Mouse (Mus musculus) retina, embryonic 14.5 days (tissue): ENCODE measurements at regions not wholly inside any gene's neighbourhood (a gene's known extent, or its start where the extent isn't known, plus 50 kb on each side); places are given as distances from the start of the nearest gene placed in this dataset.

Source experiments
- DNase-seq: peaks from one replicate; pipeline ENCODE4 v3.0.0-alpha.2; 2015; ENCODE audit warnings: low spot score

DNA sequence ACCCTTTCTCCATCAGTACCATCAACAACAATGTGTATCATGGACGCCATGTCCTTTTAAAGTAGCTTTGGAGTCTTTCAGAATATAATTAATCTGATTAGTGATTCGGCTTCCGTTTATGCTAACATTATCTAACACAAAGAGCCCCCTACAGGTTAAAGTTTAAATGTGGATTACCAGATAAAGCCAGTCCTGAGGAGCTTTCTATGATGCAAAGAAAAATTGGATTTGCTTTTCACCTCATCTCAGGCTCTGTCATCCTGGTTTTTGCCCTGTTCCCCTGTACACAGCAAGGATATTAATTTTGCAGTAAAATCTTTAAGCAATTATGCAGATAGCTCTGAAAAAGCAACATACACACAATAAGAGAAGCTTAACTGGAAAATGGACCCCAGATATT is 412.7 kb upstream of the Tbc1d2b start:
- peak; percentile 69 for DNase-seq

DNA sequence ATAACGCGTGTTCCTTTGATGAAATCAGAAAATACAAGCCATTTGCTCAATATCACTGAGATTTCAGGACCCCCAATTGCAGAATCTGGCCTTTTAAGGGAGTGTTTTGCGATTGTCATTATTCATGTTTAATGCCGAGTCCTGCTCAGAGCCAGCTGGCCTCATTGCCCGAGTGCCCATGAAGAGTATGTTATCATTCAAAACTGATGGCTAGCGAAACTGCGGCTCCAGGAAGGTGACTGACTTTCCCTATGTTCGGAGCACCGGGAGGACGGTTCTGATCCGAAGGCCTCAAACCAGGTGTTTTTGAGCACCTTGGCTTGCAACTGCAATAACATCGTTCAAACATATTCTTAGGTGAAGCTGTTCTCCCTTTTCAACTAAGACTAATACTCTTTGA is 419.5 kb upstream of the Tbc1d2b start:
- DNase-seq = no peak

DNA sequence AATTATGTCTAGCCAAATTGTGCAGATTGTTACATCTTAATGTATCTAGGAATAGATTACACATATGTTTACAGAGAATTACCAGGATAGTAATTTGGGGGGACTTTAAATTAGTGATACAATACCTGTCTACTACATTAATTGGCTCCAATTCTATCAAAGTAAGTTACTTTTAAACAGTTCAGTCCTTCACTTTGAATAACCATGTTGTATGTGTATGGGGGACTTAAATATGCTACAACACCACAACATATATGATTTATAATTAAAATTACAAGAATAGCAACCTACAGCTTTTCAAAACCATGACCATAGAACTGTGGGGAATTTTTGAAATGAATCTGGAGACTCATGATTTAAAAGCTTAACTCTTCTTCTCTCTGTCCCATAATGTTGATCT is 420.5 kb upstream of the Tbc1d2b start:
- DNase-seq = no peak

DNA sequence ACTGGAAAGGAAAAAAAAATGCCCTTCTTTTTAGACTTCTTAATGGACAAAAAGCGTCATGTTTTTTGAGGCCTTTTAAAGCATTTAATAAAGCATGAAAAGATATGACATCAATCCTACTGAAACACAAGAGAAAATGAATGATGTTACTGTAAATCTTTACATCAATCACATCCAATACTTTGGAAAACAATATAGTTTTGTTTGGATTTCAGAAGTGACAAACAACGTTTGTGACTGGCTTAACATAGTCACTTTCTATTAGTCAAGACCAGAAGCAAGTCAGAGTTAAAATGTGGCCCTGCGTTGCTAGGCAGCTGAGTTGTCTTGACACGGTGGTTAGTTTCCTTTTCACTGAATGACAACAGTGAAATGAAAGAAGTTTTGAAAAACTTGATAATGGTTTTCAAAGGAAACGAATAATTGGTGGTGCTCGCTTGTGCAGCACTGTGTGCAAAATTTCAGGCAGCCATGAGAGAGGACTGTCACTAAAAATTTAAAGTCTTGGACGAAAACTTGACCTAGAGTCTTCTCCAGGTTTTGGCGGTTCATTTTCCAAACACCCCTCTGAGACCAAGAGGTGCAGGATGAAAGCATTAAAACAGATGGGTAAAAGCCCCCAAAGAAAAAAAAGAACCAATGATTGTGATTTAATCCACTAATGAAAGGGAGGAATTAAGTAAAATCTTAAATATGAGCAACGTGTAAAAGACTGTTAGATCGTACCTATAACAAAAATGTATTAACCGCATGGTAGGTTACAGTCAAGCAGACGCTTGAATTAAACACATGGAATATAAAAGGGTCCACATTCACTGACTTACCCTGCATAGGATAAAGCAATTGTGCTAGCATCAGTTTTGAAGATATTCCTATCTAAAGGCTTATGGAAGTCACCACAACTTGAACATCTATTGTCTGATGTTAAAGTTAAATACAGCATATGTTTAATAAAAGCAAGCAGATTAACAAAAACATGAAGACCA is 421.4 kb upstream of the Tbc1d2b start:
- peak; percentile 68 for DNase-seq

DNA sequence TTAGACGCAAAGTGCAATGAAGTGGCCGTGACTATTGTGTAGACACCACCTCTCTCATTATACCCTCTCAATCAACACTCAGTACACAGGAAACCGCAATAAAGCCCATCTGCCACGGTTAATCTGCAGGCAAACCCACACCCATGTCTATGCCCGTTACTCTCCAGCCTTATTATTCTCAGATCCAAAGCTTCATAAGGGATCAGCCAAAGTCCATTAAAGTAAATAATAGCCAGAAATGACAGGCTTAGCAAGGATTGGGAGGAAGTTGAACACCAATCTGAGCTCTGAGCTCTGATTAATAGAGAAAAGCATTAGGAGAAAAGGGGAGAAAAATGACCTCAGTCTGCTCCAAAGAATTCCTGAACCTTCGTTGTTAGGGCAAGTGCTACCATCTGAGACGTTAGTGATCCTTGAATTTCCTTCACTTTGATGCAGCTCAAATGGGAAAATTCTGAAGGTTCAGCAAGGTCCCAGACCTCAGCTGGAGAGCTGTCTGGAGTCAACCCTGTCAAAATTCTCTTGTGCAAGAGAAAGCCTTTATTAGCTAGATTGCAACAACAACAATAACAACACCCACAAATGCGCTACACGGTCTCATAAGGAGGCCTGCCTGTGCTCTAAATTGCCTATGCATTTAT is 422.5 kb upstream of the Tbc1d2b start:
- DNase-seq = peak; percentile 72

DNA sequence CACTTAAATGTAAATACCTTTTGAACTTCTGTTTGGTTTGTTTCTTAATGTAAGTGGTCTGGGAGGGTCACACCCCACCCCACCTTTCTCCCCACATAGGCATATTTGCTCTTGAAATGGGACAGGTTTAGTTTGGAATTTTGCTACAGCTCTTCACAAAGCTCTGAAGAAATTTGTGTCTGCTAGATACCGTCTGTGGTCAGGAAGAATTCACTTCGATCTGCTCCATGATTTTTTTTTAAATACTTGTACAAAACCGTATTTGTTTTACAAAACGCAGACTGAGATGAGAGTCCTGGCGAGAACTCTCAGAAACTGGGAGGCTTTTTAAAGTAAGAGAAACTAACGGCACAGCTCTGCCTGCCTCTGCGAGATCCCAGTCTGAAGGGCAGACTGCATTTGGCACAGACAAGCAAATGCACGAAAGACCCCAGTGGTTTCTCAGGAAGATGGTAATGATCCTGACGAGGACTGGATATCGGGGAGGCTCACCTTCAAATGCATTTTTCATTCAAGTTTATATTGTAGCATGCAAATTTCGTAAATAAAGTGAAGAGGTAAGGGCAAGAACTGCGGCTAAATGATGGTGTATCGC is 423.5 kb upstream of the Tbc1d2b start:
- DNase-seq = peak; percentile 30

DNA sequence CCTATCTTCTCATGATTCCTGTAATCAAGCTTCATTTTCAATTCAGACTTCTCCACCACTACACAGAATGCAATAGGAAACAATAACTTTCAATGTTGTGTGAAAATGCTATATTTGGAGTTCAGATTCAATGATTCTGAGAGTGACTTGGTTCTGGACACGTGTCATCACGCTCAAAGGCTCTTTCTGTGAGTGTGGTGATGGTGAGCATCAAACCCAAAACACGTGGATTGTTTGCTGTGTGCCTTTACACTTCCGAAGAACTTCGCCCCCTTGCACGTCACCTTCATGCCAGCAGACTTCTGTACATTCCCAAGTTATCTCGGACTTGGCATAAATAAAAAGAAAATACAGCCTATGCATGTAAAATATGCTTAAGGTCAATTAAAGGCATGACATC is 425.1 kb upstream of the Tbc1d2b start:
- DNase-seq = no peak

DNA sequence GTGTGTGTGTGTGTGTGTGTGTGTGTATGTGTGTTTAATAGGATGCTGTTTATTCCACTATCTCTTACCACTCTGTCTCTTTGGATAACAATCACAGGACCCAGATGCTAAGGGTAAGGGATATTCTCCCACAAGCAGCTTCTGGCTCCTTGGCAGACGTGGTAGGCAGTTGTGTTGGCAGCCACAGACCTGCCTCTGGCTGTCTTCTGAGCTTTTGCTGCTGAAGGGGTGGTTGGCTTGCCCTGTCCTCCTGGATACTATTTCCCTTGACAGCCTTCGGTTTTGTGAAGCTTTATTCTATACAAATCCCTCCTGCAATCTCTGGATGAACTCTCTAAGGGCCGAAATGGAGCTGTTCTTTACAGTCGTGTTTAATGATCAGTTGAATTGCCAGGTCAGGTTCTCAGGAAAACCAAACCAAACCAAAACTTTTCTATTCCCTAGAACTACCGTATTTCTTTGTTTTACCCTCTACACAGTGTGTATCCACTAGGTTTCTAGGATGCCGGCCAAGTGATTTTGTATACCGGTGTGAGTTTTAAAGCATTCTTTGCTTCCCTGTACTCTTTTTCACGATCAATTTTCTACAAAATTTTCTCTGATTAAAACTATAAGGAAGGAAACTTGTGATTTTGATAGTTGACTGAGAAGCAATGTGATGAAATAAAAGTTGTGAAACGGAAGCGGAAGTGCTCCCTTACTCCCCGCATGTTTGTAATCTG is 426.8 kb upstream of the Tbc1d2b start:
- DNase-seq = peak; percentile 49

DNA sequence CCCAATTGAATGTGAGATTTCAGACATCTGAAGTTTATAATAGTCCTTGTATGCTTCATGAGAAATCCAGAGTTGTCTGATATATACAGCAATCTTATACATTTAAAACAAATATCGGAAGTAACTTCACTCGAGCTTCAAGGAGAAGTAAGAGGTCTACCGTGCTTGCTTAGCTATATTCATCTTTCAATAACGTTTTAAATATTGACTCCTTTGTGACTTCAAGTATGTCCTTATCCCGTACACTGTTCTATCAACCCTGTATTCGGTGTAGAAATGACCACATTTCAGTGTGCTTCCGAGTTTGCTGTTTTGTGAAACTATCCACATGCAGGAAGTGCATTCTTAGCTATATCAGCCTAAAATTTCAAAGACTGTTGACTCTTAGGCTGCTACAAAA is 427.8 kb upstream of the Tbc1d2b start:
- no peak for DNase-seq

DNA sequence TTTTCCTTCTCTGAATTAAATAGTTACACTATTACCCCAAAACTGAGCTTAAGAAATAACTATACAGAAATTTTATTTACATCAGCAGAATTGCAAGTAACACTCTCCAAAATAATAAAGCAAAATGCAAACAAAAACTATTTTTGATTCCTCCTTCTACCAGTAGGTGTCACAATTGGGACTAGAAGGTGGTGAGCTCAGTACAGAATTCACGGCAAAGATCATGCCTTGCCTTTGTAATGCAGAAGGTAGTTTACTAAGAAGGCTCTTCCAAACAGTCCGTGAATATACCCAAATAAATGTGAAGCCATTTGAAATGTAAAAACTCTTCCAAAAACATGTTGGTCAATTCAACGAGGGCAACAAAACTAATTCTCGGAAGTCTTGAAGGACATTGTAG is 428.5 kb upstream of the Tbc1d2b start:
- peak; percentile 85 for DNase-seq

DNA sequence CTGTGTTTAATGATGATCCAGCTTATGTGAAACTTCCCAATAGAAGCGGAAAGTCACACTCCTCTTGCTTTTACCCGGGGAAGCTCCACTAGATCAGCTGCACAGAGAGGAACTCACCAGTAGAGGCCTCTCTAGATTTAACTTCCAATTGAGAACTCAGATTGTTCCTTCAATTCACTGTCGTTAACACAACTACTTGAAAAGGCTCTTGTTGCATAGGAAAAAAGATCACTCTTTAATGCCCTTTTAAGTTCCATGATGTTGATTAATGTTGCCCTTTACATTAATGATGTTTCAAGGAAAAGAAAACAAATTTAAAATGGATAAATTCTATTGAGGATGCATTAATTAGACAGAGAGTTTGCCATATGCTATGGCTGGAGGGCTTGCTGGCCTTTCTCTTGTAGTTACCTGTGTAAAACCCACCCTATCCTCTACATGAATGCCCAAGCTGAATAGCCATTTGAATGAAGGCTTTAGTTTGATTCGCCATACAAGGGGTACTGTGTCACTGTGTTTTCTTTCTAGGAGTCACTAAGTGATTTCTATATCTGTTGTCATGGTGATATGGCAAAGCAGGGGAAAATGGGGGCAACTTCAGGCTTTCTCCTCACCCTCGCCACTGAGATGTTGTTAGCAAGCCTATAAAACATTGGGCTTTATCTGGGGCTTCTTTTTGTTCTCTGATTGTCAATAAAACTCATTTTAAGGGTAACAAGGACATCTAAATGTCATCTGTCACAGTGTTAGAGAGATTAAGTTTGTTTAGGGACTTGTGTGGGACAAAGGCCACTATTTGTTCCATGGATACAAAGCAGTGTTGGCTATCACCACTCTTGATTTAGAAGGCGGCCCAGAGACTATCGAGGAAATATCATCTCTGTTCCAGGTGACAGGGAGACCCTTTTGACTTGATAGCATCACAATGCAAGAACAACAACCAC is 429.9 kb upstream of the Tbc1d2b start:
- DNase-seq = peak; percentile 79

DNA sequence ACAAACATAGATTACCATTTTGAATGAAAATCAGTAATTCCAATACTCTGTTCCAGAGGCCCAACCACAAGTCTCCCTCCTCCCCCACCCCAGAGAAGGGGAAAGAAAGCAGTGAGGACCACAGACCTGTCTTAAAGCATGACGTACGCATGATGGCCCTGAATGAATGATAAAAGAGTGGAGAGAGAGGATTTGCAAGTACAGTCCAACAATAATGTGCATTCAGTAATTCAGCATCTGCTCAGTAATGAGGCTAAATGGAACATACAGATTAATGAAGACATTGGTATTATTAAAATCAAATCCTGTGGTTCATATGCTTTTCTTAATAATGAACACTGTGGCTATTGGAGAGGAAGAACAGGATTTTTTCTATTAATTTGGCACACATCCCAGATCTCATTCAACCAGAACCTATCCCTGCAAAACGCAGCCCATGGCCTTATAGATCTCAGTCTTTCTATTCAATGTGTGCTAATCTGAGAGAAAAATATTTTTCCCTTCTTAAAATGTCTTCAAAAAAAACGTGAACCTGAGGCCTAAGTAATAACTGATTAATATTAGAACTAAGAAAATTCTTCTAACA is 430.7 kb upstream of the Tbc1d2b start:
- DNase-seq = peak; percentile 57

DNA sequence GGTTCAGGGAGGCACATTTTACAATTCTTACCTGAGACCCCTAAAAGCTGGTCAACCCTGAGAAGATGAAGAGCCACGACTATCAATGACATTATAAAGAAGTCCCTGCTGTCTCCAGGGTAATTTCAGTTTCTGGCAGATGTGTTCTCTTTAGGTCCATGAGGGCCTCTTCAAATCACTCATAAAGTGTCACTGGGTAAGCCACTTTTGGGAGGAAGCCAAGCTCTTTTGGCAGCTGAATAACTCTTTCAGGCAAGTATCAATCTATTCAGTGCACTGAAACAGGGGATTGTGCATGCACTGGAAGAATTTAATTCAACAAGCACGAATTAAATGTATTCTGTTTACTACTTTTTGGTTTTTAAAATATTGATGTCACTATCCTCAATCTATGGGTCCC is 443.1 kb upstream of the Tbc1d2b start:
- DNase-seq = no peak

DNA sequence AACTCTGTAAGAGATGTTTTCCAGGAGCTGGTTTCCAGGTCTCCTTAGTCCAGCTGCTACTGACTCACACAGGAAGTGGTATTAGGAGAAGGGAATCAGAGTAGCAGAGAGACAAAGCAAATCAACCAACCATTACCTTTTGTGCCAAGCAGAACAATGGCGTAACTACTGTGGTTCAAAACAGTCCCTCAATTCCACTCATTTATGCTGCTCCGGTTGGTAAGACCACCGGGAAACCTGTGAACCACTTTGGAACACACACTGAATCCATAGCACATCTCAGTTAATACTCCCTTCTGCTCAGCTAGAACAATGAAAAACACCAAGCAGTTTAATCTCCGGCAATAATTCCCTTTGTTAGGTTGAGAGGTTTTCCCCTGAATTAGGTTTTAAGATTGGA is 460.8 kb upstream of the Tbc1d2b start:
- peak; percentile 71 for DNase-seq

DNA sequence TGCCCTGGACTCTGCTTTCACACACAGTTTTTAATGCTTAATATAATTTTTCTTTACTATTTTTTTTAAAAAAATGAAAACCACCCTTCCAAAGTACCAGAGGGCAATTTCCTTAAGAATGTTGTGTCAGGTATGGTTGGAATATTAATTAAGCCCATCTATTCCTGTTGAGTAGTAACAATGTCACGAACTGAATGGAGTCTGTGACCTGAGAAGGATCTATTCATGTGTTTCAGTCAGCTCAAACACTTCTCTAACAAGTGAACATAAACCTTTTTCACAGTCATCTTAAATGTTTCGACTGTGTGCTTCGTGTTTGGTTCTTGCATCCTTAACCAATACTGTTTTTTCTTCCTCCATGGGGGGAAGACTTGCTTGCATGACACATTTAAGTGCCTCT is 486.6 kb upstream of the Tbc1d2b start:
- DNase-seq = peak; percentile 7

DNA sequence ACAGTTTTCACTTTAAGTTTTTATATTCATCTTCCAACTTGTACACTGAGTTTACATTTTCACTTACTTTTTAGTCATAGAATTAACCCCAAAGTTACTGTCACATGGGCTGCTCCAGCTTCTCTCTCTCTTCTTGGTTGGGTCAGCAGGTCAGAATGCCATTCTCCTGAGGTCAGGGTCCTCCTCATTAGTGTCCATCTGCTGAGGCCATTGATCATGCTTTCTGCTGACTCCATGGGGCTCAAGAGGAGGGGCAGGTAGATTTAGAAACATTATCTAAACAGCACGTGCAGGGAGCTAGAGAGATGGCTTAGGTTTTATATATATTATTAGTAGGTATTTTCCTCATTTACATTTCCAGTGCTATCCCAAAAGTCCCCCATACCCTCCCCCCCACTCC is 503.7 kb upstream of the Tbc1d2b start:
- no peak for DNase-seq

DNA sequence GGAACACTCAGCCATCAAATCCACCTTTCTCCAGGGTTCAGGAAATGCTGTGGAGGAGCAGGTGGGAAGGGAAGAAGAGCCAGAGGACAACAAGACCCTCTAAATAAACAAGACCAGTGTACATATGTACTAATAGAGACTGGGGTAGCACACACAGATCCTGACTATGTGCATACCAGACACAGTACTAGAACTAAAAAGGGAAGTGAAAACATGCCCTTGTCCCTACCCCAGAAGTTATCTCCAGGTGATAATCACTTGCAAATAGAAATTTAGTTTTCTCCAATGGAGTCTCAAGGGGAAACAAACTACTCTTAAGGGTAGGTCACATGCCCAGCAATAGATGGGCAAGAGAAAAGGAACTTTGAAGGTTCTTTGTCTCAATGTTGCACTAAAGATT is 518.9 kb upstream of the Tbc1d2b start:
- no peak for DNase-seq

DNA sequence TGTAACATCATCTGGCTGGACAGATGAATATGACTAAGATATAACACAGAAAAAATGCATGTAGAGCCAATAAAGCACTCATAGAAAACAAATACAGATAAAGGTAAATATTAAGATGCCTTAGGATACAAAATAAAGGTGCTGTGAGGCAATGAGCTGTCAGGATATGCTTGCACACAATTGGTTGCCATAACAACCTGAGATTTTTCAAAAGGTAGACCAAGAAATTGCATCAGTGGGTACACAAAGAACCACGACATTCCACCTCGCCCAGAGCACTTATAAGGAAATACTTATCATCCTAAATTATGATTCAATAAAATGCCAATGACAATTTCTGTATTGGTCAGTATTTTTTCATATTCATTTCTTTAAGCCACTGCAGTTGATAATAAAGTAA is 521.3 kb upstream of the Tbc1d2b start:
- DNase-seq = no peak

DNA sequence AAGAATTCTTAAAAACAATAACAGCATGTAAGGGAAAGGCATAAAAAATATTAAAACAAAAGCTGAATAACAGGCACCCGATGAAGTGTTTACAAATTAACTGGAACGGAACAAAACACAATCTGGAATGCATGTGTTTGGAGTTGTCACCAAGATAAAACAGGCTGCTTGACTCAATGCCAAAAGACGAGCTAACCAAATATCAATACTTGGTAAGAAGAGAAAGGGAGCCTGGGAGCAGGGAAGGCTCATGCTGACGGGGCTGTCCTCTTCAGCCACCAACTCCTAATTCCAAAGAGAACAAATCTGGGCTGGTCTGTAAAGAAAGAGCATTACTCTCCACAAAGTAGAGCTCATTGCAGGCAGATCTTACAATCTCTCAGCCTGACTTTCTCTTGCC is 545.4 kb upstream of the Zic4 start:
- no peak for DNase-seq

DNA sequence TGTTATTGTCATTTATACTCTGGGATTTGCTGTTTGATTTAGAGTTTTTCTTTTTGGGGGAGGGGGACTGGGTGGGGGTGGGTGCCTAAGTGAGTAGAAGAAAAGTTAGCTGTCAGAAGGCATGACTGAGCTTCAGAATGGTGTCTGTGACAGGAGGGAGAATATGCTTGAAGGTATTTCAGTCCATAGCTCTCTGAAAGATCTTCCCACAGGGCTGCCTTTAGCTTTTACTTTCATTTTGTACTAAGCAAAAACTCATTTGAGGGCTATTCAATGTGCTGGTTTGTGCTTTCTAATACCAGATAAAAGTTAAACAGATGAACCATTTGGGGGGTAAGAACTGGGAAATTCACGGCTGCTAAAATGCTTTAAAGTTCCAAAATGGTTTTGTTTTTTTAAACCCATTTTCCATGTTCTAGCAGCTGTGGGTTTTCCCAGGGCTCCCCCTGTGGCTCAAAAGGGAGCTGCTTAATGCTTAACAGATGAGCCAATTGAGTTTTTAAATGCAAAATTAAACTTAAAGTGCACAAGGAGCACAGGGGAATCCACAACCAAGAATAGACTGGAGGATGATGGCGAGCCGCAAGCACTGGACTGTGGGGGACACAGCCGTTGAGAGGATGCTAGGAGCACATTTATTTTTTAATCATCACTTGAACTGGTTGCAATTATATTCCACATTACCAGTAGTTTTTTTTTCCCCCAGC is 538.5 kb upstream of the Zic4 start:
- no peak for DNase-seq
